Mouse (Mus musculus) embryonic fibroblast, embryonic 13.5 days (primary cell): ENCODE data around the gene Tubg1. TPM values are rescaled to one million over a fixed set of nuclear protein-coding genes. Genes with fewer than 3 reads are reported as not detected.
"Not testable (repeated sequence)": the region's sequence is repeated elsewhere in the genome, so short reads cannot be mapped to it uniquely, and the experiment has no call there.

ENCODE experiments used
- H3K27ac ChIP-seq: 2 replicates; pipeline ENCODE4 v1.5.1; 2012; ENCODE audit warnings: low read length, control low read depth, inconsistent platforms; ENCODE audit not compliant: insufficient read depth
- H3K4me1 ChIP-seq: 2 replicates; pipeline ENCODE4 v1.6.1; 2011; ENCODE audit warnings: low read length; ENCODE audit not compliant: control insufficient read depth, insufficient read depth
- H3K4me3 ChIP-seq: 2 replicates; pipeline ENCODE4 v1.5.1; 2011; ENCODE audit warnings: mild to moderate bottlenecking, control low read depth, low read length; ENCODE audit not compliant: insufficient read depth
- CTCF ChIP-seq: IDR thresholded peaks from 2 replicates; pipeline ENCODE4 v1.5.1; 2011; ENCODE audit warnings: mild to moderate bottlenecking, control low read depth, low read length, moderate library complexity, borderline replicate concordance; ENCODE audit not compliant: insufficient read depth
- POLR2A ChIP-seq: IDR thresholded peaks from 2 replicates; pipeline ENCODE4 v1.6.1; 2011; ENCODE audit warnings: low read depth, mild to moderate bottlenecking, control low read depth, low read length, moderate library complexity
- polyA plus RNA-seq: library from polyadenylated mRNA; stranded (reverse); fragments of >200 nt; gene quantifications from 2 replicates; pipeline ENCODE4 v1.2.4, GENCODE M21; 2011; ENCODE audit warnings: low read depth; ENCODE audit not compliant: missing spikeins, insufficient read length

Gene Tubg1
- polyA plus RNA-seq, 1 experiment = 36.2 TPM

- no peaks in the 10 kb centered on the region; the same call in 1 of the 2 replicates for H3K4me1 ChIP-seq
- no peak for TF ChIP-seq CTCF
- H3K27ac ChIP-seq = no peak overlapping the region
- H3K4me3 ChIP-seq = no peak overlapping the region
These were observed 21.5 kb upstream of the Tubg1 start for GRCm38 (mm10) chr11:101098231-101098630.

DNA sequence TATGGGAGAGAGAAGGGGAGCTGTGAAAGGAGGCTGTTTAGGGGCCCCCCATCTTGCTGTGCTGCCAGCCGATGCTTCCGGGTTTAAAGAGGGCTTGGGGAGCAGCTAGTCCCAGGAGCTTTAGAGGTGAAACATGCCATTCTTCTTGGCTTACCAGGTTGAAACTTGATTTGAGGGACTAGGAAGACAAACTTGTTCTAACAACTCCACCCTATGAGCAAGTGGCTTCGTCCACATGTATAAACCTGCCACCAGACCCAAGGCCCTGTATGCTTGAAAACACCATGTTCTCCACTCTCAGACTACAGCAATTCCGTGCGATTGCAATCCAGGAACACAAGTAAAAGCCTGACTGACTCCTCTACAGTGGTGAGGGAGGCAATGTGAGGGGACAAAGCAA lies 16.7 kb upstream of the Tubg1 start:
- Histone ChIP-seq H3K4me1 (no peaks in the 10 kb centered on the region), H3K4me3 (no peak overlapping the region), H3K27ac (no peak overlapping the region)
- TF ChIP-seq POLR2A (no peak), CTCF (no peak)

- no peak for TF ChIP-seq CTCF
- TF ChIP-seq POLR2A = no peak
- H3K4me3 ChIP-seq = no peak overlapping the region
- no peaks in the 10 kb centered on the region for H3K4me1 ChIP-seq
- no peak overlapping the region for H3K27ac ChIP-seq
These were observed 10.4 kb upstream of the Tubg1 start for GRCm38 (mm10) chr11:101109351-101109750.

DNA sequence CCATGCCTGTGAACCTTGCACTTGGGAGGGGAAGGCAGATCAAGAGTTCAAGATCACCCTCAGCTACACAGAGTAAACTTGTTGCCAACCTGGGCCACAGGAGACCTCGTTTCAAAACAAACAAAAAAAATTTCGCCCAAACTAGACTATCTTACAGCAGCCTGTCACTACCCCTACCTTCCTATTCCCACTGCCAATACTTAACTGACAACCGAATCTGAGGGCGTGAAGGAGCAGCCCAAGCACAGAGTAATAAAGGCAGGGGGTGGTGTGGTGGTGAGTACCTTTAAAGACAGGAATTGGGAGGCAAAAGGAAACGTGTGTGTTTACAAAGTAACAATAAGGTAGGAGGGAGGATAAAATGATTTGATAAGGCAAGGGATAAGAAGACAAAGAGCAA lies 9.0 kb upstream of the Tubg1 start:
- H3K4me3 ChIP-seq = no peak overlapping the region
- no peaks in the 10 kb centered on the region for H3K4me1 ChIP-seq
- no peak overlapping the region for H3K27ac ChIP-seq
- TF ChIP-seq CTCF (no peak), POLR2A (no peak)

- no peak for TF ChIP-seq POLR2A
- no peak for TF ChIP-seq CTCF
- no peak overlapping the region for H3K27ac ChIP-seq
- H3K4me1 ChIP-seq = no peaks in the 10 kb centered on the region
- H3K4me3 ChIP-seq = no peak overlapping the region
These were observed 8.6 kb upstream of the Tubg1 start for GRCm38 (mm10) chr11:101111178-101111577.

DNA sequence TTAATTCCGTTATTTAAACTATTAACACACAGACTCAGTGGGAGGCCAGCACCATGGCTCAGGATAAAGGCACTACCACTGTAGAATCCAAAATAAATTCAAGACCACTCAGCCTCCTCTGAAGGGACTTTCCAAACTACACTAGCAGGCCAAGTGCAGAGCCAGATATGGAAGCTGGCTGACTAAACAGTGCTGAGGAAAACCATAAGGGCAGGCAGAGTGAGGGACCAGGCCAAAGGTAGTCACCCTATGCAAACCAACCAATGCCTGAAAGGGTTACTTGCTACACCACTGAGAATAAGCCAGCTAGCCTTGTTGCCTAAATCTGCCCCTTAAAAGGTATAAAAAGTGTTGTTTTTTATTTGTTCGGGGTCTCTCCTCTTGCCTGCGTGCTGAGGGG lies 7.6 kb upstream of the Tubg1 start:
- Histone ChIP-seq H3K27ac (no peak overlapping the region), H3K4me1 (no peaks in the 10 kb centered on the region)
- TF ChIP-seq CTCF (no peak), POLR2A (no peak)

DNA sequence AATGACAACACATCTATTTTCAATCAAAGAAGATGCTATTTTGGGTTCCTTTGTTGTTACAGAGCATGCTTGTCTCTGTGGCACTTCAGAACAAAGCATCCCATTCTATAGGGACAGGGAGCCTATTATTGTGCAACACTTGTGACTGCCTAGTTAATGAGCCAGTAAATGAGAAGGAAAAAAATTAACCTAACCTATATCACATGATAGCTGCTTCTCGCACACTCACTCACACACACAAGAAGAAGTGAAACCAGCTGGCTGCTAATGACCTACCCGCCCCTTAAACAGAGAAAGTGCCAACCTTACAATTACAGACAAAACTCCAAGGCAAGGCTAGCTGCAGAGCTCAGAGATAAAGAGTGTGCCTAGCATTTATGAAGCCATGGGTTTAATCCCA lies 4.2 kb upstream of the Tubg1 start:
- no peak overlapping the region for H3K4me3 ChIP-seq
- TF ChIP-seq POLR2A (no peak), CTCF (no peak)
- no peak overlapping the region for H3K27ac ChIP-seq
- no peaks in the 10 kb centered on the region for H3K4me1 ChIP-seq

More for the DNA sequence above, 7.6 kb upstream of the Tubg1 start:
- H3K4me3 ChIP-seq = no peak overlapping the region

DNA sequence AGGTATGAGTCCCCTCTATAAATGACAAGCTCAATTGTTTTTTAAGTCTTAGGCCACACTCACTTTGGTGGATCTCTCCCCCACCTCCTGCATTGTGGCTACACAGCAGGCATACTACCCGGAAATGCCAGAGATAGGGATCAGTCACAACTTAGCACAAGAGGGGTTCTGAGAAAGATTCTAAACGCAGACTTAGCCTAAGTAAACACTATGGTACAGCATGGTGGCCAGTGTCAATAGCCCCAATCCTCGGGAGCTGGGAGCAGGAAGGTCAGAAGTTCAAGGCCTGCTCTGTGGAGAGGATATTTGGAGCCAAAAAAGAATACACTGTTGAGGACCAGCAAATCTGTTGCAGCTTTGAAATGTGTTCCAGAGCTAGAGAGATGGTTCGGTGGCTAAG lies 1.6 kb upstream of the Tubg1 start:
- no peak for TF ChIP-seq CTCF
- no peak for TF ChIP-seq POLR2A
- Histone ChIP-seq H3K27ac (no peak overlapping the region), H3K4me3 (peak overlapping the region; percentile 97), H3K4me1 (0 out of 2 replicates have a peak, but pooled peaks cover 2% of the 10 kb centered on the region)

- 0 out of 2 replicates have a peak, but pooled peaks cover 2% of the 10 kb centered on the region for H3K4me1 ChIP-seq
- H3K27ac ChIP-seq = peak overlapping the region; percentile 19; the same call in 1 of the 2 replicates
- peak overlapping the region; percentile 97 for H3K4me3 ChIP-seq
- TF ChIP-seq POLR2A (no peak), CTCF (no peak)
These were observed 492 bp upstream of the Tubg1 start for GRCm38 (mm10) chr11:101119131-101119760.

DNA sequence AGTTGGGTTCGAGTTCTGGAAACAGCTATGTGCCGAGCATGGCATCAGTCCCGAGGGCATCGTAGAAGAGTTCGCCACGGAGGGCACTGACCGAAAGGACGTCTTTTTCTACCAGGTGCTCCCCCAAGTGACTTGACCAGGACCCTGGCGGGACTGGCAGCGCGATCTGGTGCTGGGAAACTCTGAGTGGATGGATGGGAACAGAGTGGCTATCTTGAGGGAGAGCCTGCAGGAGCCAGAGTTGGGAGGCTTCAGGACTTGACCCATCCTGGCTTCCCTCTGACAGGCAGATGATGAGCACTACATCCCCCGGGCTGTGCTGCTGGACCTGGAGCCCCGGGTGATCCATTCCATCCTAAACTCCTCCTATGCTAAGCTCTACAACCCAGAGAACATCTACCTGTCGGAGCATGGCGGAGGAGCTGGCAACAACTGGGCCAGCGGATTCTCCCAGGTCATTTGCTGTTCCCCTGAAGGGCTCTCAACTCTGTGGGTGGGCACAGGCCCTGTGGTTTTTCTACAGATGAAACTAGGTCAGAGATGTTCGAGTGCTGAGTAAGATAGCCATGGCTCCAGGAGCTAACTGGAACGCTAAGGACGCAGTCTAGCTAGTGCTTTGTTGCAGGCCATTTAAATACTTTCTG lies 929 bp downstream of the Tubg1 start:
- Histone ChIP-seq H3K27ac (peak overlapping the region; percentile 54), H3K4me1 (0 out of 2 replicates have a peak, but pooled peaks cover 2% of the 10 kb centered on the region), H3K4me3 (peak overlapping the region; percentile 64)
- no peak for TF ChIP-seq POLR2A
- no peak for TF ChIP-seq CTCF

DNA sequence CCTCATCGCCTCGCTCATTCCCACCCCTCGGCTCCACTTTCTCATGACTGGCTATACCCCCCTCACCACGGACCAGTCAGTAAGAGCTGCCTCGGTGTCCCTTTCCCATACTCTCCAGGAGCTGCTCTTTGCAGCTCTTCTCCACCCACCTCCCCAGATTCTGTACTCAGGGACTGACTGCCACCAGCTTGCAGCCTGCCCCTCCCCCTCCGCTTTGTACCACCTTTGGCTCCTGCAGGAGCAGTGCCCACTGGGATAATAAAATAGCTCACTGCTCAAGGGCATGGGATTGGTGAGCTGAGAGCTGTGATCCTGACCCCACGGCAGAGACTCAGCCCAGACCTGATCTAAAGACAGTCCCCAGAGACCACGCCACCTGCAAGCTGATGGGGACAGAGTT lies 4.8 kb downstream of the Tubg1 start:
- H3K4me3 ChIP-seq, H3K27ac ChIP-seq, H3K4me1 ChIP-seq: not testable (repeated sequence)

DNA sequence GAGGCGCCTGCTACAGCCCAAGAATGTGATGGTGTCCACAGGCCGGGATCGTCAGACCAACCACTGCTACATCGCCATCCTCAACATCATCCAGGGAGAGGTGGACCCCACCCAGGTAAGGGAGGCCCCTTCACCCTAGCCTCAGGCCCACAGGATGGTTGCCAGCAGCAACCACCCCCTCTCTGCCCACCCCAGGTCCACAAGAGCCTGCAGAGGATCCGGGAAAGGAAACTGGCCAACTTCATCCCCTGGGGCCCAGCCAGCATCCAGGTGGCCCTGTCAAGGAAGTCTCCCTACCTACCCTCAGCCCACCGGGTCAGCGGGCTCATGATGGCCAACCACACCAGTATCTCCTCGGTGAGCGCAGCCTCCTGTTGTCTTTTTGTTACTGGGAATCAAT lies 5.3 kb downstream of the Tubg1 start:
- not testable (repeated sequence) for H3K4me3 ChIP-seq, H3K4me1 ChIP-seq, H3K27ac ChIP-seq
